Mouse (Mus musculus) heart, postnatal 4 days (tissue): ENCODE results near the gene Slc25a47. TPM values are rescaled to one million over a fixed set of nuclear protein-coding genes. Genes with fewer than 3 reads are reported as not detected.

ENCODE experiments used
- microRNA-seq, 2 experiments: library from miRNA; unstranded; fragments of <30 nt; microRNA quantifications; one replicate each; pipeline ENCODE4 v1.2.0; 2021 to 2022
- total RNA-seq, 2 experiments: library from RNA; stranded (reverse); gene quantifications; 2 replicates each; pipeline ENCODE4 v1.2.3; 2021

The Slc25a47 gene
- total RNA-seq, 2 experiments from 2014 or later, result 7.1 to 7.5 TPM

Small RNAs within 50 kb of the gene (microRNA-seq; reads per million reads assigned to microRNA genes)
- gene Mir345, result 144 to 206 reads per million in 2 experiments

Other genes with a start within 250 kb of the Slc25a47 start
- gene Degs2, start 133.7 kb upstream of the Slc25a47 start, total RNA-seq, result not detected
- 10 to 100 TPM; 39.6 to 40.5 TPM for gene Yy1, start 43.1 kb upstream of the Slc25a47 start, total RNA-seq
- gene Slc25a29, start 163 bp upstream of the Slc25a47 start, total RNA-seq, result 1 to 10 TPM; 2.1 to 2.2 TPM
- 1 to 10 TPM; 4.2 to 5.2 TPM for gene Wdr25, start 57.6 kb downstream of the Slc25a47 start, total RNA-seq
- 10 to 100 TPM; 48.1 to 49.0 TPM for gene Wars, start 58.1 kb downstream of the Slc25a47 start, total RNA-seq
- gene Begain, start 232.2 kb downstream of the Slc25a47 start, total RNA-seq, result 1 to 10 TPM; 2.1 to 2.6 TPM